Mouse (Mus musculus) limb, embryonic 11.5 days (tissue): ENCODE data around the gene Otulin. TPM values are rescaled to one million over a fixed set of nuclear protein-coding genes. Genes with fewer than 3 reads are reported as not detected.

ENCODE experiments used
- ATAC-seq: fragments of 200-750 bp; cut with Nextera tagmentation; 2 replicates; pipeline ENCODE4 v1.8.0; 2017; ENCODE audit warnings: low read depth; ENCODE audit not compliant: insufficient number of reproducible peaks, low FRiP score, low TSS enrichment
- DNase-seq: peaks from one replicate; pipeline ENCODE4 v3.0.0-alpha.2; 2015; ENCODE audit warnings: low spot score
- H3K27ac ChIP-seq: fragments of 300-500 bp; sonication (generic); replicated peaks from 2 replicates; pipeline ENCODE4 v1.5.1; 2014; ENCODE audit warnings: low read depth, mild to moderate bottlenecking, low read length
- H3K27me3 ChIP-seq: fragments of 300-500 bp; sonication (generic); 2 replicates; pipeline ENCODE4 v1.6.1; 2014; ENCODE audit warnings: mild to moderate bottlenecking, low read length, mixed read lengths; ENCODE audit not compliant: control insufficient read depth, insufficient read depth
- H3K36me3 ChIP-seq: fragments of 300-500 bp; sonication (generic); 2 replicates; pipeline ENCODE4 v1.6.1; 2014; ENCODE audit warnings: mild to moderate bottlenecking, low read length, moderate library complexity, mixed read lengths; ENCODE audit not compliant: control insufficient read depth, insufficient read depth
- H3K4me1 ChIP-seq: fragments of 300-500 bp; sonication (generic); 2 replicates; pipeline ENCODE4 v1.6.1; 2014; ENCODE audit warnings: low read length, mixed read lengths; ENCODE audit not compliant: control insufficient read depth, insufficient read depth
- H3K4me2 ChIP-seq: fragments of 300-500 bp; sonication (generic); 2 replicates; pipeline ENCODE4 v1.6.1; 2014; ENCODE audit warnings: low read depth, mild to moderate bottlenecking, moderate library complexity; ENCODE audit not compliant: severe bottlenecking
- H3K4me3 ChIP-seq: fragments of 300-500 bp; sonication (generic); 2 replicates; pipeline ENCODE4 v1.5.1; 2014; ENCODE audit warnings: low read depth, low read length
- H3K9ac ChIP-seq: fragments of 300-500 bp; sonication (generic); 2 replicates; pipeline ENCODE4 v1.6.1; 2014; ENCODE audit warnings: mild to moderate bottlenecking, low read length
- H3K9me3 ChIP-seq: fragments of 300-500 bp; sonication (generic); 2 replicates; pipeline ENCODE4 v1.6.1; 2016; ENCODE audit warnings: low read length; ENCODE audit not compliant: control insufficient read depth
- WGBS: fragments of 180-500 bp; shearing (Covaris S2); extraction: QIAGEN DNeasy Blood & Tissue Kit; methylation state at CpG from one replicate; pipeline ENCODE4 v1.1.7; 2014; 5-methylcytosine and 5-hydroxymethylcytosine counted together
- polyA plus RNA-seq: library from polyadenylated mRNA; unstranded; fragments of >200 nt; fragmentation: Nextera tagmentation; extraction: Ambion mirVana; gene quantifications from 2 replicates; pipeline ENCODE4 v1.2.1, GENCODE M21; 2014

Otulin gene
- polyA plus RNA-seq, 1 experiment from 2014 or later, result 38.0 TPM

DNA sequence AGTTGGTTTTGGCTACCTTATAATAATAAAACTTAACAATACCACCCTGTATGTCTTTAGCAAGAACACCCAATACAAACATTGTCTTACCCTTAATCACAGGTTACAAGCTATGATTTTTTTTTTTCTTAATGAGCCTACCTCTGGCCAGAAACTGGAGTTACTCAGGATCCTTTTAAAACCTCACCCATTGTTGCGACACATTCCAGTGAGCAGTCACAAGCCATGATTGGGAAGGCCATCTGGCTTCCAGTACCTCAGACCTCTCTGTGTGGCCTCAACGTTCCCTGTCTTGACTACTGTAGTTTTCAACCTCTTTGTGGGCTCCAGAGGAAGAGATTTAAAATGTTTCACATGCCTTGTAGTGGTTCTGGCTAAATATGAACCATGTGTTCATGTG lies 60.6 kb downstream of the Otulin start:
- H3K9ac ChIP-seq, result no peak overlapping the region
- H3K36me3 ChIP-seq, result no peaks in the 10 kb centered on the region
- no peak overlapping the region for H3K4me2 ChIP-seq
- H3K9me3 ChIP-seq, result no peaks in the 10 kb centered on the region
- H3K4me1 ChIP-seq, result no peaks in the 10 kb centered on the region
- H3K27me3 ChIP-seq, result no peaks in the 10 kb centered on the region
- H3K4me3 ChIP-seq, result no peak overlapping the region
- no peak overlapping the region for H3K27ac ChIP-seq
- 45% methylated on average over 2 of the region's 2 CpGs for WGBS
- ATAC-seq (no peak), DNase-seq (no peak)

GRCm38 (mm10) chr15:27568371-27568770 lies 62.1 kb downstream of the Otulin start:
- ATAC-seq (no peak), DNase-seq (no peak)
- H3K4me1 ChIP-seq, result no peaks in the 10 kb centered on the region
- whole genome bisulfite sequencing, result 92% methylated on average over 6 of the region's 6 CpGs
- no peak overlapping the region for H3K4me3 ChIP-seq
- no peak overlapping the region for H3K4me2 ChIP-seq
- no peak overlapping the region for H3K27ac ChIP-seq
- H3K36me3 ChIP-seq, result no peaks in the 10 kb centered on the region
- no peaks in the 10 kb centered on the region for H3K27me3 ChIP-seq
- H3K9ac ChIP-seq, result no peak overlapping the region
- H3K9me3 ChIP-seq, result no peaks in the 10 kb centered on the region

GRCm38 (mm10) chr15:27567356-27567755 lies 63.1 kb downstream of the Otulin start:
- no peaks in the 10 kb centered on the region for H3K36me3 ChIP-seq
- ATAC-seq (no peak), DNase-seq (no peak)
- no peaks in the 10 kb centered on the region for H3K4me1 ChIP-seq
- H3K27me3 ChIP-seq, result no peaks in the 10 kb centered on the region
- H3K27ac ChIP-seq, result no peak overlapping the region
- H3K9ac ChIP-seq, result no peak overlapping the region
- H3K9me3 ChIP-seq, result no peaks in the 10 kb centered on the region
- no peak overlapping the region for H3K4me3 ChIP-seq
- WGBS, result 92% methylated on average over 16 of the region's 16 CpGs
- H3K4me2 ChIP-seq, result no peak overlapping the region

GRCm38 (mm10) chr15:27565626-27566185 lies 64.8 kb downstream of the Otulin start:
- no peaks in the 10 kb centered on the region for H3K36me3 ChIP-seq
- H3K4me1 ChIP-seq, result no peaks in the 10 kb centered on the region
- 89% methylated on average over 10 of the region's 10 CpGs for WGBS
- H3K27ac ChIP-seq, result no peak overlapping the region
- H3K9me3 ChIP-seq, result no peaks in the 10 kb centered on the region
- no peaks in the 10 kb centered on the region for H3K27me3 ChIP-seq
- H3K4me2 ChIP-seq, result no peak overlapping the region
- H3K4me3 ChIP-seq, result no peak overlapping the region
- H3K9ac ChIP-seq, result no peak overlapping the region
- no peak for DNase-seq
- no peak for ATAC-seq

GRCm38 (mm10) chr15:27564106-27565100 lies 66.1 kb downstream of the Otulin start:
- DNase-seq, result no peak
- Histone ChIP-seq H3K9ac (no peak overlapping the region), H3K27ac (no peak overlapping the region), H3K4me2 (no peak overlapping the region), H3K9me3 (no peaks in the 10 kb centered on the region), H3K4me1 (no peaks in the 10 kb centered on the region), H3K27me3 (no peaks in the 10 kb centered on the region), H3K4me3 (no peak overlapping the region), H3K36me3 (no peaks in the 10 kb centered on the region)
- 92% methylated on average over 14 of the region's 14 CpGs for WGBS
- ATAC-seq, result no peak

GRCm38 (mm10) chr15:27560315-27560714 lies 70.2 kb downstream of the Otulin start:
- Histone ChIP-seq H3K4me2 (no peak overlapping the region), H3K27me3 (no peaks in the 10 kb centered on the region), H3K27ac (no peak overlapping the region), H3K4me3 (no peak overlapping the region), H3K36me3 (no peaks in the 10 kb centered on the region), H3K9ac (no peak overlapping the region), H3K4me1 (no peaks in the 10 kb centered on the region), H3K9me3 (no peaks in the 10 kb centered on the region)
- no peak for DNase-seq
- ATAC-seq, result no peak
- WGBS, result 84% methylated on average over 11 of the region's 11 CpGs

GRCm38 (mm10) chr15:27558456-27559147 lies 71.9 kb downstream of the Otulin start:
- Histone ChIP-seq H3K27me3 (no peaks in the 10 kb centered on the region), H3K9ac (no peak overlapping the region), H3K4me3 (no peak overlapping the region), H3K4me2 (no peak overlapping the region), H3K36me3 (no peaks in the 10 kb centered on the region), H3K9me3 (no peaks in the 10 kb centered on the region), H3K27ac (no peak overlapping the region), H3K4me1 (no peaks in the 10 kb centered on the region)
- ATAC-seq, result no peak
- DNase-seq, result no peak
- WGBS, result 58% methylated on average over 16 of the region's 16 CpGs

- Histone ChIP-seq H3K4me1 (peaks cover 4% of the 10 kb centered on the region; the same call in 1 of the 2 replicates), H3K27ac (no peak overlapping the region), H3K9me3 (no peaks in the 10 kb centered on the region), H3K27me3 (no peaks in the 10 kb centered on the region), H3K4me3 (no peak overlapping the region), H3K36me3 (no peaks in the 10 kb centered on the region), H3K9ac (no peak overlapping the region), H3K4me2 (no peak overlapping the region)
- DNase-seq (no peak), ATAC-seq (no peak)
- 94% methylated on average over 5 of the region's 5 CpGs for WGBS
Measured at GRCm38 (mm10) chr15:27553554-27553953, 76.9 kb downstream of the Otulin start.
